Mouse (Mus musculus): ENCODE results near the gene Cacna1e.

The Cacna1e gene

GRCm38 (mm10) chr1:154884275-154885206 lies at the start of gene Cacna1e:
Gene Cacna1e, minus strand, starts transcription at chr1:154884501.
- no peak for DNase-seq

DNA sequence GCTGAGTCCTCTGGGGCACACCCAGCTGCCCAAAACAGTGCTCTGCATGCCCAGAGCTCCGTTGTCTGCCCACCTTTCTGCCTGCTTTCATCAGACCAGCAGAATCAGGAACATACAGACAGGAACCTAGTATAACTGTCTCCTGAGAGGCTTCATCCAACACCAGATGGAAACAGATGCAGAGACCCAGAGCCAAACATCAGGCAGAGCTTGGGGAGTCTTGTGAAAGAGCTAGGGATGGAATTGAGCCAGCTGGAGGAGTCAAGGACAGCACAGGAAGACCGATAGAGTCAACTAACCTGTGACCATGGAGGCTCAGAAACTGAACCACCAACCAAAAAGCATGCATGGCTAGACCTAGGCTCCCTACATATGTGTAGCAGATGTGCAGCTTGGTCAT lies 34.1 kb upstream of the Cacna1e start:
- no peak for DNase-seq

DNA sequence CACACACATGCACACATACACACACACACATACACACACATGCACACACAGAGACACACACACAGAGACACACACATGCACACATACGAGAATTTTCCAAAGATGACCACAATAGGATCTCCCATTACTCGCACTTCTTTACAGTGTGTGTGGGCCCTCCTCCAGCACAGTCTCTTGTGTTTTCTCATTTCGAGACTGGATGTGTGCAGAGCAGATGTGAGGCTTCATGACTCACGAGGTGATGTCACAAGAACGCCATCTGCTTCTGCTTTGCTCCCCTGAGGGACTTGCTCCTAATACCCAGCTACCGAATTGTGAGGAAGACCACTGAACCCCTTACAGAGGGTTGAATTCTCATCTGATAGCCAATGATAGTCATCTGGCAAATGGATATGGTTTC lies 33.1 kb upstream of the Cacna1e start:
- no peak for DNase-seq

DNA sequence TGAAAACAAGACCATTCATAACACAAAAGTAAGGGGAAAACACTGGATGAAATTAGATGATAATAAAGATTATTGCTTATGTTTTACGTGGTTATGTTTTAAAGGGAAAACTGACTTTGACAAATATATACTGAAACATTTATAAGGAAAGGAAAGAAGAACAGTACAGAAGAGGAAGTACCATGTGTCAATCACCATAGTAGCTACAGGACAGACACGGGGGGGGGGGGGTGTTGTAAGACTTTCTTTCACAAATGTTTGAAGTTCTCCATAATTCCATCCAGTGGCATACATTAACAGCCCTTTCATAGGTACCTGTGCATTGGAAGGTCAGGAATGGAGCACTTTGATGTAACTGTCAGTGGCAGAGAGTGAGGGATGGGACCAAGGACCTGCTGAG lies 25.3 kb upstream of the Cacna1e start:
- DNase-seq = no peak

GRCm38 (mm10) chr1:154897390-154897789 lies 13.1 kb upstream of the Cacna1e start:
- DNase-seq = no peak

DNA sequence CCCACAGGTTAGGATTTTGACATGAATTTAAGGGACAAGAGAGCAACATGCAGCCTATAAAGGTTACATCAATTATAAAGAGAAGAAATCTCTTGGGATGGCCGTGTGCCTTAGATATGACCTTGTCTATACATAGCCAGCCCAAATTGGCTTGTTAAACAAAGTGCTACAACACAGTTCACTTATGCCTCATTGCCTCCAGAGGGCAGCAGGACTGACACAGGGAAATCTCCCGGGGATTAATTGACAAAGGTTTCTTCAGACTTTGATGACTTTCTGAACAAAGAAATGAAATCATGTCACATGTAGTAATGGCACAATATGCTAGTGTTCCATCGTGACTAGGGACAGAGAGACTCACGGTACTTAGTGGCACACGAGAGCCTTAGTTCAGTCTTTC lies 5.9 kb upstream of the Cacna1e start:
- DNase-seq = no peak

DNA sequence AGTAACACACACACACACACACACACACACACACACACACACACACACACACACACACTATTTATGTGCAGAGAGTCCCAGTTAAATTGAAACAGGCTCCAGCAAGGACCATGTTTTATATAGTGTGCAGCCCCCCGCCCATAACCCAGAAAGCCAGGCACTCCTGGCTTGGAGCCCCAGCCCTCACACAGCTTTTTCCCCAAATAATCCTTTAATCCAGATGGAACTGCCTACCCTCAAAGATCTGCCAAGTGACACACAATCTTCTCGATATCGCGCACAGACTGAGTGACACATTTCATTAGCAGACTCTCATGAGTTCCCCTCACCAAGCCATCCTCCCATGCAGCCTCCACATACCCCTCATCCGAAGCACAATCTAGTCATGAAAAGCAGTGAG lies 4.2 kb upstream of the Cacna1e start:
- DNase-seq = no peak

GRCm38 (mm10) chr1:154888018-154888417 lies 3.7 kb upstream of the Cacna1e start:
- no peak for DNase-seq

GRCm38 (mm10) chr1:154887546-154887945 lies 3.2 kb upstream of the Cacna1e start:
- no peak for DNase-seq

DNA sequence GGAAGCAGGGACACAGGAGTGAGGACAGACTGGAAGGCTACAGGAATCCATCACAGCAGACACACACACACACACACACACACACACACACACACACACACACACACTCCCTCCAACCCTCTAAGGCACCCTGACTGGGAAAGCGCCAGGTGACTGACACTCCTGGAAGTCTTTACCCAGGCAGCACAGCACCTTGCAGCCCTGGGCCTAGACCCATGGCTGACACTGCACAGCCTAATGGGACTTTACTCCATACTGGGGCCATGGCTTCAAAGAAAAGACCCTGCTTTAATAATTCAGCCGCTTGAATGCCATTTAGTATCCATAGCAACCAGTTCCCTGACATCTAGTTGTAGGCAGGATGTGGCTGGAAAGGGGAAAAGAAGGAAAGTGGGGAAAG lies 2.3 kb upstream of the Cacna1e start:
- no peak for DNase-seq

- no peak for DNase-seq
These were observed 877 bp upstream of the Cacna1e start for GRCm38 (mm10) chr1:154885207-154885548.

GRCm38 (mm10) chr1:154883596-154884191 lies 607 bp downstream of the Cacna1e start:
- no peak for DNase-seq

DNA sequence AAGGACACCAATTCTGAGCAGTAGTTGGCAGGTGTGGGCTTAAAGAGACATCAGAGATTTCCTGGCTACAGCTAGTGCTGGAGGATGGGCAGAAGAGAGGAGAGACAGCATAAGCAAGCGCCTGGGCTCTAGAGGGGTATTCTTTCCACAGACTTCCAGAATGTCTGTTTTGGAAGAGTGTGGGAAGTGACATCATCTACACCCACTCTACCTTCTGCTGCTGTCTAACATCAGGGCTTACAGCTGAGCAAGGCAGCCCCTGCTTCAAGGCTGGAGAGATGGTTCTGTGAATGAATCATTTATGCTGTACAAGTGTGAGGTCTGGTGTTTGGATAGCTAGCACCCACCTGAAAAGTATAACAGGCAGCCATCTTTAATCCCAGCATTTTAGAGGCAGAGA lies 18.3 kb downstream of the Cacna1e start:
- no peak for DNase-seq

DNA sequence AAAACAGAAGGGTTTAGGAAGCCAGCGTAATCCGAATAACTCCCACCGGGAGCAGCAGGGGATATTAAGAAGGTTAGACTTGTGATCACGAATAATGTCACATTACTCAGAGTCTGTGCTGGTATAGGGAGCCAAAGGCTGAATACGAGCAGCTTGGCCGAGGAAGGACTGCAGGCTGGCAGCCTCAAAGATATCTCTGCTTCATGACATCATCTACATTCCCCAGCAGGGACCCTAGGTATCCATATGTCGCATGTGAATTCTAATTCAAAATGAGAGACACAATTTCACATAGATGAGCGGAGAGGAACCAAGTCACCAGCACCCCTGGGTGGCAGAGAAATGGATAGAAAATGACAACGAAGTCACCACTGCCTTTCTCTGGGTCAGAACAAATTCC lies 22.9 kb downstream of the Cacna1e start:
- no peak for DNase-seq

GRCm38 (mm10) chr1:154854564-154854963 lies 29.7 kb downstream of the Cacna1e start:
- no peak for DNase-seq

DNA sequence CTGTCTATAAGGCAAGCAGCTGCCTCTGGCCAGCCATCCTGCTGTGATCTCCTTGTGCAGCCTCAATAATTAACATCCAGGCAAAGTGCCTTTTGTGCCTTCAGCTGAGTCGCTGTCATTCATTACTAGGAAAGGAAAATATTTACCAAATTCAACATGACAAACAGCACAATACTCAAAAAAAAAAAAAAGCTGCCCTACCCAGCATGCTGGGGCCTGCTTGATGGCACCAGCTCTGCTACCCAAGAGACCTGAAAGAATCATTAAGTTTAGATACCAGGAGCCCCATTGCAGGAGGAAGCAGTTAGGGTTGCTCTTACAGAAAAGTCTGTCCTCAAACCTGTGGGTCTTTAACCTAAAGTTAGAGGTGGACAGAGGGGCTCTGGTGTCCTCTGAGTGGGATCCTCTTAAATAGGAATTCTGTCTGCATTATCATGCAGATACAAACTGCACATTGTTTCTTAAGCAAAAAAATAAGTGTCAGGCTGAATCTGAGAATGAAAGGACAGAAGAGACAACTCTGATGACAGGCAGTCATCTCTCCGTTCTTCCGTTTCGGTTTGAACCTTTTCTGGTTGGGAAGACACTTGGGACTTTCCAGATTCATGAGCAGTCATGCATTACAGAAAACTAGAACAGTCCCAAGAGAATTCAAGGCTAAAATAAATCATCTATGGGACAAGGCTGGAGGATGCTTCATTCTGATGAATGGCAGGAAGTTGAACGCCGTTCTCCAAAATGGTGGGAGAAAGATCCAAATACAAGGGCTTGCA lies 33.6 kb downstream of the Cacna1e start:
- DNase-seq = no peak

GRCm38 (mm10) chr1:154848683-154849579 lies 35.4 kb downstream of the Cacna1e start:
- DNase-seq = no peak

DNA sequence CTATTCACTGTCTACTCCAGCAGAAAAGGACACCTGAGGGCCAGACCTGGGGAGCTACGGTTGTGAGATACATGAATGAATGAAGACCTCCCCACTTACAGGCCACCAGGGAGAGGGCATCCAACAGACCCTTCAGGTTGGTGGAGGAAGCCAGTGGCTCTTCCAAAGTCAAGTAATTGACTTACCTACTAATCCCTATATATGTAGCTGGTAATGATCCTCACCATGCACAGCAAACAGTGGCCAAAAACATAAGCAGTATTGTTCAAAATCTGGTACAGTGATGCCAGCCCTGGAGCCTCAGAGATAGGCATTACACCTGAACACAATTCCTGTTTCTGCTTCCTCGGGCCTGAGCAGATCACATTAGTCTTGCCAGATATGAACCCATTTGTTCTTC lies 37.4 kb downstream of the Cacna1e start:
- DNase-seq = no peak

GRCm38 (mm10) chr1:154843427-154843826 lies 40.9 kb downstream of the Cacna1e start:
- DNase-seq = no peak

- DNase-seq = no peak
These were observed 42.0 kb downstream of the Cacna1e start for GRCm38 (mm10) chr1:154842336-154842735.

DNA sequence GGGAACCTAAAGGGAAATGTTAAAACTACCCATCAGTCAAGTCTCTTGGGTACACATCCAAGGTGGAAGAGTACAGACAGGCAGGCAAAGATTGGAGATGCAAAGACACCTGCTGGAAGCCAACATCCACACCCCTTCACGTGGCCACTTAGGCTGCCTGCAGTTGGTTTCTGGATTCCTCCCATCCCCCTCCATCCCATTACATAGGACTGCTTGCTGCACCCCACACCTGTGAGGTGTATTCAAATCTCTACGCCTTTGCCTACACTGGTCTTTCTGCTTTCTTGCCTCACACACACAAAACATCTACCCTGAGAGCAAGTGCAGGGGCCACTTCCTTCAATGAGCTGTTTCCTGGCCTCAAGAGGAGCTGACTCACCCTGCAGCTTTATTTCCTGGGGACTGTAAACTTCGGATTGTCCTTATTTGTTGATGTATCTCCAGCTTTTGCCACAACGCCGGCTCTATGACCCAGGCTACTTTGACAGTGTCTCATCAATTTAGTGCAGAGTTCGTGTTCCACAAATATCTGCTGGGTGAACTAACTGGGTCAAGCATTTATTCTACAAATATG lies 43.2 kb downstream of the Cacna1e start:
- DNase-seq = no peak

GRCm38 (mm10) chr1:154839272-154839671 lies 45.0 kb downstream of the Cacna1e start:
- no peak for DNase-seq

Measured in liver (tissue).